Mouse (Mus musculus) adrenal gland, postnatal 25 days (tissue): Measurements from ENCODE around the gene Gm1113. TPM values are rescaled to one million over a fixed set of nuclear protein-coding genes. Genes with fewer than 3 reads are reported as not detected.
A peak's percentile ranks its signal among the peaks of the same experiment; 100 is the strongest.

Source experiments
- DNase-seq: peaks from one replicate; pipeline ENCODE4 v3.0.0; 2021; ENCODE audit warnings: mixed read lengths
- long read RNA-seq: library from polyadenylated mRNA; stranded (forward); transcript quantifications from one replicate; pipeline ENCODE4 v2.0.0, GENCODE M21; 2021
- total RNA-seq: library from RNA; stranded (reverse); gene quantifications from 2 replicates; pipeline ENCODE4 v1.2.3, GENCODE M21; 2021

The Gm1113 gene
- total RNA-seq: not detected in 2 replicates
- long read RNA-seq: 0 reads

- no peak for DNase-seq
These were observed at the start of gene Gm1113 for GRCm38 (mm10) chr9:35518169-35518568. TSS of gene Gm1113 (minus strand) at chr9:35518269.

- DNase-seq: no peak
These were observed 46.6 kb upstream of the Gm1113 start for GRCm38 (mm10) chr9:35564536-35565240.

- DNase-seq: no peak
These were observed 43.5 kb upstream of the Gm1113 start for GRCm38 (mm10) chr9:35561583-35561982.

GRCm38 (mm10) chr9:35561076-35561475 is 43.0 kb upstream of the Gm1113 start:
- no peak for DNase-seq

GRCm38 (mm10) chr9:35559009-35559890 is 41.2 kb upstream of the Gm1113 start:
- DNase-seq: peak; percentile 71

GRCm38 (mm10) chr9:35558257-35559008 is 40.4 kb upstream of the Gm1113 start, which contains the start of the genes Ddx25 and Pus3:
TSS of gene Ddx25 (minus strand) at chr9:35558528.
TSS of gene Pus3 (plus strand) at chr9:35558595.
- peak; percentile 42 for DNase-seq

- no peak for DNase-seq
These were observed 38.5 kb upstream of the Gm1113 start for GRCm38 (mm10) chr9:35556494-35557102.

GRCm38 (mm10) chr9:35548455-35548854 is 30.4 kb upstream of the Gm1113 start:
- DNase-seq: no peak

GRCm38 (mm10) chr9:35546745-35547144 is 28.7 kb upstream of the Gm1113 start:
- DNase-seq: no peak

GRCm38 (mm10) chr9:35545704-35546103 is 27.6 kb upstream of the Gm1113 start:
- no peak for DNase-seq

GRCm38 (mm10) chr9:35544666-35545065 is 26.6 kb upstream of the Gm1113 start:
- no peak for DNase-seq

GRCm38 (mm10) chr9:35543099-35543860 is 25.2 kb upstream of the Gm1113 start:
- DNase-seq: no peak

GRCm38 (mm10) chr9:35541941-35542340 is 23.9 kb upstream of the Gm1113 start:
- no peak for DNase-seq

- peak; percentile 78 for DNase-seq
These were observed 23.4 kb upstream of the Gm1113 start for GRCm38 (mm10) chr9:35541488-35541887.

- no peak for DNase-seq
These were observed 23.0 kb upstream of the Gm1113 start for GRCm38 (mm10) chr9:35541024-35541423.

- no peak for DNase-seq
These were observed 21.1 kb upstream of the Gm1113 start for GRCm38 (mm10) chr9:35539001-35539750.

GRCm38 (mm10) chr9:35535876-35536275 is 17.8 kb upstream of the Gm1113 start:
- DNase-seq: no peak

- no peak for DNase-seq
These were observed 17.0 kb upstream of the Gm1113 start for GRCm38 (mm10) chr9:35535110-35535509.

- DNase-seq: no peak
These were observed 15.2 kb upstream of the Gm1113 start for GRCm38 (mm10) chr9:35533266-35533665.

GRCm38 (mm10) chr9:35529796-35530195 is 11.7 kb upstream of the Gm1113 start:
- no peak for DNase-seq
